10 mouse cellular contexts compared by ENCODE assay signal in the genomic region with DNA sequence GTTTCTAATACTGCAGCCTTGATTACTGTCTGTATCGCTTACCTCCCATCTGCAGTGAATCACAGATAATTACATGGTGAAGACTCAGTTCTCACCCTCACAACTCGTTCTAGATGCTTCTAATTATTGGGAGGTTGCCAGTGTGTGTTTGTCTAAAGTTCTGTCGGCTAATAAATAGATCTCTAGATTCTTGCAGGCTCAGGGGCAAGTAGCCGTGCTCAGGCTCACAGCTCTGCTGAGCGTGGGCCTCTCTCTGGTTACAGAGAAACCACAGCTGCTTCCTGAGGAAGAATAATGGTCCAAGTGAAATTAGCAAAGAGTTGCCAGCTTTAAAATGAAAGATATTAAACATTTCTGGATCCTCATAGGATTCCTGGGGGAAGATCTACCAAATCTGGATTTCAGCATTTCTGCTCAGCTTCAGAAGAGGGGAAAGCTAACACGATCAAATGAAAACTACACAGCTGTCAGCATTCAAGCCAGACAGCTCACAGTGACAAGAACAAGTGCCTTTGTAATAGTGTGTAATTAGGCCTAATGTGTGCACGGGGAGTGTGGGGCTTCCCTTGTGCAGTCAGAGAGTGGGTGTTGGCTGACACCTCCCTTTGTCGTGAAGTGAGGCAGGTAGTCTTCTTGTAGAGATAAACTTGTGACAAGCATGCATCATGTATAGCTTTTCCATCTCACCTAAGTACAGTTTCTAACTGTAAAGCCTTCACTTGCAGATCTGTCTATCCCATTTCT.
DNase-seq lines count a peak whose midpoint lies in the region; ATAC-seq and TF ChIP-seq lines count a peak whose summit lies in the region.
"Had no signal": no experiment of that assay in that cellular context is flagged by ENCODE, and none has a peak within 500 bp of the region (broad histone marks: within the 10 kb centered on the region; RNA-seq: fewer than 3 reads in every experiment).

No protein-coding gene starts in this region.

- peaks cover 24% of the 10 kb centered on the region for H3K36me3 ChIP-seq in heart, embryonic 12.5 days
- H3K36me3 ChIP-seq in lung, embryonic 15.5 days = 0 out of 2 replicates have a peak, but pooled peaks cover under 1% of the 10 kb centered on the region

- TF ChIP-seq CTCF in brain, embryonic 14.5 days (IDR thresholded peaks at IDR 0.05; ENCODE audit: borderline replicate concordance, extremely low read depth, insufficient read depth, insufficient read length) = no peak

- H3K4me3 ChIP-seq in heart, embryonic 12.5 days = no peak overlapping the region
- no peak overlapping the region for H3K4me3 ChIP-seq in lung, embryonic 15.5 days

- no peaks in the 10 kb centered on the region for H3K27me3 ChIP-seq in heart, embryonic 12.5 days (replicated peaks)
- H3K27me3 ChIP-seq in lung, embryonic 15.5 days = no peaks in the 10 kb centered on the region

- WGBS in heart, embryonic 12.5 days = 48% methylated on average over 8 of the region's 8 CpGs
- WGBS in lung, embryonic 15.5 days = 31% methylated on average over 8 of the region's 8 CpGs

- ATAC-seq in heart, embryonic 12.5 days (ENCODE audit: insufficient number of reproducible peaks, low FRiP score) = no peak
- peak; percentile 57; the same call in 1 of the 2 replicates for ATAC-seq in lung, embryonic 15.5 days (ENCODE audit: borderline replicate concordance, extremely low read depth, low FRiP score, low TSS enrichment)
- no peak for ATAC-seq in erythroid progenitor cell, adult 5-6 weeks (replicated peaks; ENCODE audit: low FRiP score, poor library complexity, severe bottlenecking)

- DNase-seq in heart, postnatal 4 days = no peak
- DNase-seq in lung, postnatal 10 days = no peak
- DNase-seq in brain, embryonic 14.5 days (ENCODE audit: low read depth) = peak; percentile 56
- DNase-seq in natural killer cell, adult 2 months (ENCODE audit: low spot score in 2 of 2) = peak; percentile 20 to 47
- DNase-seq in urinary bladder, postnatal 14 days (ENCODE audit: low spot score) = no peak
- DNase-seq: cerebellum, adult 11 months; heart, adult 18-20 months had no signal

- TF ChIP-seq POLR2A in brain, embryonic 14.5 days (IDR thresholded peaks at IDR 0.05; ENCODE audit: borderline replicate concordance, extremely low read depth, insufficient read depth, insufficient read length, poor library complexity, severe bottlenecking) = no peak

- no peak overlapping the region for H3K4me2 ChIP-seq in heart, embryonic 12.5 days
- no peak overlapping the region for H3K4me2 ChIP-seq in lung, embryonic 15.5 days

- peak overlapping the region; percentile 44 for H3K27ac ChIP-seq in heart, embryonic 12.5 days (ENCODE audit: poor library complexity, severe bottlenecking)
- peak overlapping the region; percentile 27 for H3K27ac ChIP-seq in lung, embryonic 15.5 days

- H3K9ac ChIP-seq in heart, embryonic 12.5 days = no peak overlapping the region
- H3K9ac ChIP-seq in lung, embryonic 15.5 days = no peak overlapping the region

- H3K4me1 ChIP-seq in heart, embryonic 12.5 days (replicated peaks) = peaks cover 37% of the 10 kb centered on the region
- peaks cover 14% of the 10 kb centered on the region for H3K4me1 ChIP-seq in lung, embryonic 15.5 days

- no peaks in the 10 kb centered on the region for H3K9me3 ChIP-seq in heart, embryonic 12.5 days (replicated peaks)
- no peaks in the 10 kb centered on the region for H3K9me3 ChIP-seq in lung, embryonic 15.5 days

Comparison
In these comparisons a context has a peak if more than half of its experiments do, and no peak if none do; other contexts are left out.
1. DNase-seq: peak in brain, embryonic 14.5 days (single experiment) and natural killer cell, adult 2 months (2 of 2); none in heart, postnatal 4 days (single experiment), lung, postnatal 10 days (single experiment) and urinary bladder, postnatal 14 days (single experiment).